In genomic region chr8:71395629-71396028, GRCm38 (mm10) we compare ENCODE assay signal across 8 mouse cellular contexts. TPM values are rescaled to one million over a fixed set of nuclear protein-coding genes. Genes with fewer than 3 reads are reported as not detected.
DNase-seq lines count a peak whose midpoint lies in the region; ATAC-seq and TF ChIP-seq lines count a peak whose summit lies in the region.

Ushbp1 (minus strand) TSS chr8:71395802.

- peaks cover 10% of the 10 kb centered on the region for H3K4me1 ChIP-seq in hindbrain, postnatal 0 days (ENCODE audit: insufficient read depth, low read length)
- H3K4me1 ChIP-seq in liver, embryonic 15.5 days (replicated peaks) = peaks cover 27% of the 10 kb centered on the region
- H3K4me1 ChIP-seq in olfactory bulb, adult 2 months (ENCODE audit: control insufficient read depth, insufficient read depth, low read length) = peaks cover 9% of the 10 kb centered on the region

- no peak for TF ChIP-seq POLR2A in olfactory bulb, adult 2 months (IDR thresholded peaks at IDR 0.05; ENCODE audit: insufficient read depth, low read depth, low read length)

- H3ac ChIP-seq in C2C12 (ENCODE audit: control insufficient read depth, insufficient read length, low read depth) = no peak within 1 kb of the TSS

- H3K79me3 ChIP-seq in C2C12 (ENCODE audit: low read depth) = peaks cover 5% of the 10 kb centered on the region

- peaks cover 13% of the 10 kb centered on the region for H3K36me3 ChIP-seq in C2C12 (ENCODE audit: control insufficient read depth, insufficient read depth)
- H3K36me3 ChIP-seq in hindbrain, postnatal 0 days (ENCODE audit: insufficient read depth, low read length) = 0 out of 2 replicates have a peak, but pooled peaks cover 4% of the 10 kb centered on the region
- H3K36me3 ChIP-seq in liver, embryonic 15.5 days (replicated peaks) = peaks cover 18% of the 10 kb centered on the region

- H3K27ac ChIP-seq in hindbrain, postnatal 0 days = peak within 1 kb of the TSS; percentile 42
- H3K27ac ChIP-seq in liver, embryonic 15.5 days (replicated peaks) = peak within 1 kb of the TSS; percentile 69
- H3K27ac ChIP-seq in olfactory bulb, adult 2 months (ENCODE audit: insufficient read depth, low read depth, low read length) = peak within 1 kb of the TSS; percentile 26

- peak within 1 kb of the TSS; percentile 2 for H3K4me3 ChIP-seq in C2C12 (ENCODE audit: insufficient read depth, poor library complexity, severe bottlenecking)
- peak within 1 kb of the TSS; percentile 67 for H3K4me3 ChIP-seq in hindbrain, postnatal 0 days (ENCODE audit: low read length)
- peak within 1 kb of the TSS; percentile 80 for H3K4me3 ChIP-seq in liver, embryonic 15.5 days (replicated peaks)
- H3K4me3 ChIP-seq in olfactory bulb, adult 2 months (ENCODE audit: insufficient read depth, low read depth, low read length) = peak within 1 kb of the TSS; percentile 18

- peak within 1 kb of the TSS; percentile 92 for H3K4me2 ChIP-seq in hindbrain, postnatal 0 days (ENCODE audit: low read depth, low read length)
- H3K4me2 ChIP-seq in liver, embryonic 15.5 days = peak within 1 kb of the TSS; percentile 84

- WGBS in hindbrain, postnatal 0 days = 87% methylated on average over 9 of the region's 9 CpGs
- WGBS in liver, embryonic 15.5 days (ENCODE audit: insufficient replicate concordance) = 62% methylated on average over 9 of the region's 9 CpGs
- WGBS in olfactory bulb, adult 2 months = 84% methylated on average over 9 of the region's 9 CpGs

- H3K79me2 ChIP-seq in C2C12 (ENCODE audit: control insufficient read depth, insufficient read depth) = peaks cover 17% of the 10 kb centered on the region

- no peak for TF ChIP-seq CTCF in C2C12 (IDR thresholded peaks at IDR 0.05; ENCODE audit: control insufficient read depth, insufficient read depth, insufficient read length)
- TF ChIP-seq CTCF in hindbrain, postnatal 0 days (IDR thresholded peaks at IDR 0.05; ENCODE audit: low read depth) = no peak
- no peak for TF ChIP-seq CTCF in olfactory bulb, adult 2 months (IDR thresholded peaks at IDR 0.05; ENCODE audit: insufficient read depth, low read depth, low read length)

- H3K27me3 ChIP-seq in C2C12 (ENCODE audit: control insufficient read depth, insufficient read depth, insufficient read length) = no peaks in the 10 kb centered on the region
- H3K27me3 ChIP-seq in hindbrain, postnatal 0 days (ENCODE audit: insufficient read depth, low read length) = no peaks in the 10 kb centered on the region
- no peaks in the 10 kb centered on the region for H3K27me3 ChIP-seq in liver, embryonic 15.5 days

- DNase-seq in adrenal gland, adult (ENCODE audit: inconsistent age in 2 of 2, low spot score in 1 of 2) = peak; percentile 49 to 76
- peak; percentile 40 for DNase-seq in gastrocnemius, postnatal 25 days
- no peak for DNase-seq in hindbrain, postnatal 0 days (ENCODE audit: low spot score)
- DNase-seq in right cerebral cortex, postnatal 25 days = no peak
- no peak for DNase-seq in left cerebral cortex, adult 18-20 months (ENCODE audit: low spot score in 2 of 2)

- no peak for ATAC-seq in hindbrain, postnatal 0 days
- ATAC-seq in liver, embryonic 15.5 days (ENCODE audit: insufficient read depth) = no peak

- H3K9ac ChIP-seq in hindbrain, postnatal 0 days (replicated peaks; ENCODE audit: low read length) = peak within 1 kb of the TSS; percentile 67; the same call in 1 of the 2 replicates
- peak within 1 kb of the TSS; percentile 65 for H3K9ac ChIP-seq in liver, embryonic 15.5 days

- no peaks in the 10 kb centered on the region for H3K9me3 ChIP-seq in hindbrain, postnatal 0 days (ENCODE audit: low read length)
- H3K9me3 ChIP-seq in liver, embryonic 15.5 days (replicated peaks) = no peaks in the 10 kb centered on the region

TF ChIP-seq in C2C12, 6 proteins besides CTCF, POLR2A, EP300 and RAD21:
- TF ChIP-seq CEBPB (IDR thresholded peaks at IDR 0.05; ENCODE audit: low read depth) (no peak), MAX (IDR thresholded peaks at IDR 0.05) (no peak), USF1 (IDR thresholded peaks at IDR 0.05; ENCODE audit: low read depth) (no peak), MYOG (IDR thresholded peaks at IDR 0.05; ENCODE audit: control insufficient read depth, extremely low read depth, insufficient read length) (no peak), FOSL1 (IDR thresholded peaks at IDR 0.05; ENCODE audit: insufficient read depth, low read length, poor library complexity, severe bottlenecking) (no peak), MYOD1 (IDR thresholded peaks at IDR 0.05; ENCODE audit: control insufficient read depth, insufficient read length, low read depth) (no peak)
TF ChIP-seq in C2C12: peak in this region for 0.

RNA-seq across cellular contexts. Expression of gene Ushbp1, which starts in this region (rescaled TPM):
- 0.04 TPM for polyA plus RNA-seq in C2C12 (2012; fragmentation: generic; extraction: Trizol)
- total RNA-seq in gastrocnemius, postnatal 25 days (2021) = 1 to 10 TPM; 5.5 to 9.9 TPM
- 2.9 and 4.8 TPM in 2 replicates for total RNA-seq in hindbrain, postnatal 0 days (2014; rRNA removed)
- polyA plus RNA-seq in hindbrain, postnatal 0 days (2015; fragmentation: Nextera tagmentation; extraction: Ambion mirVana) = 5.1 and 5.3 TPM in 2 replicates
- polyA plus RNA-seq in liver, embryonic 15.5 days (2015; fragmentation: Nextera tagmentation; extraction: Ambion mirVana) = 3.3 and 5.2 TPM in 2 replicates
- not detected in 2 replicates for polyA plus RNA-seq in olfactory bulb, adult 2 months (2012; ENCODE audit: insufficient read depth, insufficient read length, low replicate concordance, missing spikeins)
- 1 to 10 TPM; 3.3 to 4.2 TPM for total RNA-seq in left cerebral cortex, adult 18-20 months (2021)

Comparison
In these comparisons a context has a peak if more than half of its experiments do, and no peak if none do; other contexts are left out.
1. H3K4me3 ChIP-seq: peak in every context shown above with its lines; median percentile 80 in liver, embryonic 15.5 days; 67 in hindbrain, postnatal 0 days; 18 in olfactory bulb, adult 2 months; 2 in C2C12.
2. DNase-seq: peak in adrenal gland, adult (2 of 2) and gastrocnemius, postnatal 25 days (single experiment); none in hindbrain, postnatal 0 days (single experiment), right cerebral cortex, postnatal 25 days (single experiment) and left cerebral cortex, adult 18-20 months (0 of 2).
3. Peak in every context shown above with its lines, with median percentiles within 50 percentile points of each other: H3K27ac ChIP-seq.